Mouse (Mus musculus): ENCODE results near the gene Rfx3. TPM values are rescaled to one million over a fixed set of nuclear protein-coding genes. Genes with fewer than 3 reads are reported as not detected.

Gene Rfx3
- polyA plus RNA-seq, 1 experiment, result 7.5 TPM

- H3K36me3 ChIP-seq (ENCODE audit: control insufficient read depth, insufficient read depth, low read length), result peaks cover 6% of the 10 kb centered on the region; the same call in 1 of the 2 replicates
- 98% methylated on average over 8 of the region's 8 CpGs for WGBS
- H3K27me3 ChIP-seq (ENCODE audit: control insufficient read depth, insufficient read depth, low read length), result no peaks in the 10 kb centered on the region
- H3K27ac ChIP-seq (ENCODE audit: control insufficient read depth, insufficient read depth, low read length), result no peak overlapping the region
- H3K4me3 ChIP-seq (ENCODE audit: control insufficient read depth, insufficient read depth, low read length), result no peak overlapping the region
- no peaks in the 10 kb centered on the region for H3K4me1 ChIP-seq (replicated peaks; ENCODE audit: control insufficient read depth, insufficient read depth, low read length)
- TF ChIP-seq CTCF (IDR thresholded peaks at IDR 0.05; ENCODE audit: borderline replicate concordance, control insufficient read depth, extremely low read depth, insufficient read depth, low read length, poor library complexity), result no peak
- no peak for TF ChIP-seq POLR2A (IDR thresholded peaks at IDR 0.05; ENCODE audit: control insufficient read depth, extremely low read depth, insufficient read depth, low read length, poor library complexity)
- no peak for DNase-seq
These were observed 240.2 kb downstream of the Rfx3 start for GRCm38 (mm10) chr19:27770716-27771265.

- DNase-seq, result no peak
- no peaks in the 10 kb centered on the region for H3K4me1 ChIP-seq (replicated peaks; ENCODE audit: control insufficient read depth, insufficient read depth, low read length)
- H3K36me3 ChIP-seq (ENCODE audit: control insufficient read depth, insufficient read depth, low read length), result peaks cover 6% of the 10 kb centered on the region; the same call in 1 of the 2 replicates
- 97% methylated on average over 17 of the region's 17 CpGs for WGBS
- TF ChIP-seq CTCF (IDR thresholded peaks at IDR 0.05; ENCODE audit: borderline replicate concordance, control insufficient read depth, extremely low read depth, insufficient read depth, low read length, poor library complexity) (no peak), POLR2A (IDR thresholded peaks at IDR 0.05; ENCODE audit: control insufficient read depth, extremely low read depth, insufficient read depth, low read length, poor library complexity) (no peak)
- no peak overlapping the region for H3K27ac ChIP-seq (ENCODE audit: control insufficient read depth, insufficient read depth, low read length)
- no peak overlapping the region for H3K4me3 ChIP-seq (ENCODE audit: control insufficient read depth, insufficient read depth, low read length)
- H3K27me3 ChIP-seq (ENCODE audit: control insufficient read depth, insufficient read depth, low read length), result no peaks in the 10 kb centered on the region
These were observed 242.5 kb downstream of the Rfx3 start for GRCm38 (mm10) chr19:27768444-27768843.

GRCm38 (mm10) chr19:27760309-27760708, 250.7 kb downstream of the Rfx3 start:
- TF ChIP-seq POLR2A (IDR thresholded peaks at IDR 0.05; ENCODE audit: control insufficient read depth, extremely low read depth, insufficient read depth, low read length, poor library complexity) (no peak), CTCF (IDR thresholded peaks at IDR 0.05; ENCODE audit: borderline replicate concordance, control insufficient read depth, extremely low read depth, insufficient read depth, low read length, poor library complexity) (no peak)
- DNase-seq, result no peak
- 97% methylated on average over 9 of the region's 9 CpGs for WGBS
- Histone ChIP-seq H3K27me3 (ENCODE audit: control insufficient read depth, insufficient read depth, low read length) (no peaks in the 10 kb centered on the region), H3K4me3 (ENCODE audit: control insufficient read depth, insufficient read depth, low read length) (no peak overlapping the region), H3K27ac (ENCODE audit: control insufficient read depth, insufficient read depth, low read length) (no peak overlapping the region), H3K4me1 (replicated peaks; ENCODE audit: control insufficient read depth, insufficient read depth, low read length) (no peaks in the 10 kb centered on the region), H3K36me3 (ENCODE audit: control insufficient read depth, insufficient read depth, low read length) (no peaks in the 10 kb centered on the region)

- Histone ChIP-seq H3K27me3 (ENCODE audit: control insufficient read depth, insufficient read depth, low read length) (no peaks in the 10 kb centered on the region), H3K36me3 (ENCODE audit: control insufficient read depth, insufficient read depth, low read length) (no peaks in the 10 kb centered on the region), H3K4me1 (replicated peaks; ENCODE audit: control insufficient read depth, insufficient read depth, low read length) (no peaks in the 10 kb centered on the region), H3K4me3 (ENCODE audit: control insufficient read depth, insufficient read depth, low read length) (no peak overlapping the region), H3K27ac (ENCODE audit: control insufficient read depth, insufficient read depth, low read length) (no peak overlapping the region)
- DNase-seq, result no peak
- TF ChIP-seq POLR2A (IDR thresholded peaks at IDR 0.05; ENCODE audit: control insufficient read depth, extremely low read depth, insufficient read depth, low read length, poor library complexity), result no peak
- TF ChIP-seq CTCF (IDR thresholded peaks at IDR 0.05; ENCODE audit: borderline replicate concordance, control insufficient read depth, extremely low read depth, insufficient read depth, low read length, poor library complexity), result no peak
- 90% methylated on average over 8 of the region's 8 CpGs for WGBS
These were observed 251.6 kb downstream of the Rfx3 start for GRCm38 (mm10) chr19:27759347-27759746.

GRCm38 (mm10) chr19:27747301-27747700, 263.7 kb downstream of the Rfx3 start:
- no peak overlapping the region for H3K27ac ChIP-seq (ENCODE audit: control insufficient read depth, insufficient read depth, low read length)
- H3K27me3 ChIP-seq (ENCODE audit: control insufficient read depth, insufficient read depth, low read length), result no peaks in the 10 kb centered on the region
- no peak overlapping the region for H3K4me3 ChIP-seq (ENCODE audit: control insufficient read depth, insufficient read depth, low read length)
- TF ChIP-seq POLR2A (IDR thresholded peaks at IDR 0.05; ENCODE audit: control insufficient read depth, extremely low read depth, insufficient read depth, low read length, poor library complexity), result no peak
- no peak for TF ChIP-seq CTCF (IDR thresholded peaks at IDR 0.05; ENCODE audit: borderline replicate concordance, control insufficient read depth, extremely low read depth, insufficient read depth, low read length, poor library complexity)
- no peaks in the 10 kb centered on the region for H3K36me3 ChIP-seq (ENCODE audit: control insufficient read depth, insufficient read depth, low read length)
- DNase-seq, result no peak
- WGBS, result 100% methylated on average over 1 of the region's 1 CpGs
- H3K4me1 ChIP-seq (replicated peaks; ENCODE audit: control insufficient read depth, insufficient read depth, low read length), result no peaks in the 10 kb centered on the region

GRCm38 (mm10) chr19:27738908-27739307, 272.1 kb downstream of the Rfx3 start:
- Histone ChIP-seq H3K36me3 (ENCODE audit: control insufficient read depth, insufficient read depth, low read length) (no peaks in the 10 kb centered on the region), H3K27ac (ENCODE audit: control insufficient read depth, insufficient read depth, low read length) (no peak overlapping the region), H3K27me3 (ENCODE audit: control insufficient read depth, insufficient read depth, low read length) (no peaks in the 10 kb centered on the region), H3K4me1 (replicated peaks; ENCODE audit: control insufficient read depth, insufficient read depth, low read length) (no peaks in the 10 kb centered on the region), H3K4me3 (ENCODE audit: control insufficient read depth, insufficient read depth, low read length) (no peak overlapping the region)
- DNase-seq, result no peak
- WGBS, result 85% methylated on average over 8 of the region's 8 CpGs
- TF ChIP-seq POLR2A (IDR thresholded peaks at IDR 0.05; ENCODE audit: control insufficient read depth, extremely low read depth, insufficient read depth, low read length, poor library complexity) (no peak), CTCF (IDR thresholded peaks at IDR 0.05; ENCODE audit: borderline replicate concordance, control insufficient read depth, extremely low read depth, insufficient read depth, low read length, poor library complexity) (no peak)

- Histone ChIP-seq H3K4me3 (ENCODE audit: control insufficient read depth, insufficient read depth, low read length) (no peak overlapping the region), H3K36me3 (ENCODE audit: control insufficient read depth, insufficient read depth, low read length) (no peaks in the 10 kb centered on the region), H3K4me1 (replicated peaks; ENCODE audit: control insufficient read depth, insufficient read depth, low read length) (no peaks in the 10 kb centered on the region), H3K27ac (ENCODE audit: control insufficient read depth, insufficient read depth, low read length) (no peak overlapping the region), H3K27me3 (ENCODE audit: control insufficient read depth, insufficient read depth, low read length) (no peaks in the 10 kb centered on the region)
- TF ChIP-seq POLR2A (IDR thresholded peaks at IDR 0.05; ENCODE audit: control insufficient read depth, extremely low read depth, insufficient read depth, low read length, poor library complexity), result no peak
- TF ChIP-seq CTCF (IDR thresholded peaks at IDR 0.05; ENCODE audit: borderline replicate concordance, control insufficient read depth, extremely low read depth, insufficient read depth, low read length, poor library complexity), result no peak
- 91% methylated on average over 2 of the region's 2 CpGs for WGBS
- DNase-seq, result no peak
These were observed 274.4 kb downstream of the Rfx3 start for GRCm38 (mm10) chr19:27736571-27736970.

Measured in thymus, adult 2 months (tissue).